Mouse (Mus musculus) limb, embryonic 12.5 days (tissue): Measurements from ENCODE around the gene Rnf220. TPM values are rescaled to one million over a fixed set of nuclear protein-coding genes. Genes with fewer than 3 reads are reported as not detected.

Source experiments
- ATAC-seq: fragments of 200-750 bp; cut with Nextera tagmentation; 2 replicates; pipeline ENCODE4 v1.8.0; 2017; ENCODE audit warnings: low read depth, moderate TSS enrichment; ENCODE audit not compliant: insufficient number of reproducible peaks, insufficient read depth, low FRiP score, low TSS enrichment
- H3K27ac ChIP-seq: fragments of 300-500 bp; sonication (generic); 2 replicates; pipeline ENCODE4 v1.5.1; 2016; ENCODE audit warnings: mild to moderate bottlenecking, moderate library complexity
- H3K27me3 ChIP-seq: fragments of 300-500 bp; sonication (generic); 2 replicates; pipeline ENCODE4 v1.6.1; 2016; ENCODE audit warnings: mild to moderate bottlenecking, moderate library complexity
- H3K36me3 ChIP-seq: fragments of 300-500 bp; sonication (generic); 2 replicates; pipeline ENCODE4 v1.6.1; 2016; ENCODE audit warnings: mild to moderate bottlenecking, moderate library complexity
- H3K4me1 ChIP-seq: fragments of 300-500 bp; sonication (generic); replicated peaks from 2 replicates; pipeline ENCODE4 v1.6.1; 2016
- H3K4me2 ChIP-seq: fragments of 300-500 bp; sonication (generic); 2 replicates; pipeline ENCODE4 v1.6.1; 2016; ENCODE audit warnings: mild to moderate bottlenecking, moderate library complexity
- H3K4me3 ChIP-seq: fragments of 300-500 bp; sonication (generic); replicated peaks from 2 replicates; pipeline ENCODE4 v1.5.1; 2016; ENCODE audit warnings: mild to moderate bottlenecking
- H3K9ac ChIP-seq: fragments of 300-500 bp; sonication (generic); replicated peaks from 2 replicates; pipeline ENCODE4 v1.6.1; 2016; ENCODE audit warnings: mild to moderate bottlenecking, moderate library complexity
- H3K9me3 ChIP-seq: fragments of 300-500 bp; sonication (generic); 2 replicates; pipeline ENCODE4 v1.6.1; 2016; ENCODE audit warnings: mild to moderate bottlenecking, moderate library complexity
- WGBS: fragments of 180-500 bp; shearing (Covaris S2); methylation state at CpG from one replicate; pipeline ENCODE4 v1.1.7; 2016; 5-methylcytosine and 5-hydroxymethylcytosine counted together
- polyA plus RNA-seq: library from polyadenylated mRNA; unstranded; fragments of >200 nt; fragmentation: Nextera tagmentation; extraction: Ambion mirVana; gene quantifications from 2 replicates; pipeline ENCODE4 v1.2.1, GENCODE M21; 2016

The Rnf220 gene
- polyA plus RNA-seq, 1 experiment from 2014 or later: 119 TPM

DNA sequence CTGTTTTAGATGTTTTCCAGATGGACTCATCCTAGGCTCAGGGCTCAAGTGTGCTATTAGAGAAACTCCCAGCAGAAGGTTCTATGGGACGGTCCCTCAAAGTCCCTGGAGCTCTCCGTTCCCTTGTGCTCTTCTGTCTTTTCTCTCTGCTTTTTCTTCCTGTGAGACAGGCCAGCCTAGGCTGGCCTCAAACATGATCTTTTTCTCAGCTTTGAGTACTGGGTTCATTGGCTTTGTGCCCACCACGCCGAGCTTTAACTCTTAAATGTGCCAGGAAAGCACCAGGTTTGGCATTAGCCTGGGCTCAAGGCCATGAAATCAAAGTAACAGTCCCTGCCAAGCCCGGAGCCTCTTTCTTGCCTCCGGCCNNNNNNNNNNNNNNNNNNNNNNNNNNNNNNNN is 256.0 kb downstream of the Rnf220 start:
- Histone ChIP-seq H3K4me2 (no peak overlapping the region), H3K27me3 (no peaks in the 10 kb centered on the region), H3K27ac (no peak overlapping the region), H3K36me3 (no peaks in the 10 kb centered on the region), H3K4me3 (no peak overlapping the region), H3K9ac (no peak overlapping the region), H3K9me3 (no peaks in the 10 kb centered on the region), H3K4me1 (peaks cover 10% of the 10 kb centered on the region; the same call in 1 of the 2 replicates)
- ATAC-seq: no peak
- 84% methylated on average over 6 of the region's 6 CpGs for WGBS

DNA sequence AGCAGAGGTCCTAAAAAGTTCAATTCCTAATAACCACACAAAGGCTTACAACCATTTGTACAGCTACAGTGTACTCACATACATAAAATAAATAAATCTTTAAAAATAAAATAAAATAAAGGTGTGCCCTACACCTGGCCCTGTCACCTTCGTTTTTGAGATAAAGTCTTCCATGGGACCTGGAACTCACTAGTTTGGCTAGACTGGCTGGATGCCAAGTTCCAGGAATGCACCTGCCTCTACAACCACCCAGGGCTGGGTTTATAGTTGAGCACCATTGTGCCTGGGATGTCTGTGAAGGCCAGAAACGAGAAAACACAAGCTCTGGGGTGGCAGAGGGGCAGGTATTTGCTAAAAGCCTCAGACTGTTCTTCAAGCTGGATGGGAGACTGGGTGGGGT is 257.7 kb downstream of the Rnf220 start:
- Histone ChIP-seq H3K27ac (no peak overlapping the region), H3K4me1 (peaks cover 14% of the 10 kb centered on the region; the same call in 1 of the 2 replicates), H3K36me3 (no peaks in the 10 kb centered on the region), H3K9ac (no peak overlapping the region), H3K4me3 (no peak overlapping the region), H3K4me2 (no peak overlapping the region), H3K9me3 (no peaks in the 10 kb centered on the region), H3K27me3 (no peaks in the 10 kb centered on the region)
- WGBS: 37% methylated on average over 2 of the region's 2 CpGs
- no peak for ATAC-seq

DNA sequence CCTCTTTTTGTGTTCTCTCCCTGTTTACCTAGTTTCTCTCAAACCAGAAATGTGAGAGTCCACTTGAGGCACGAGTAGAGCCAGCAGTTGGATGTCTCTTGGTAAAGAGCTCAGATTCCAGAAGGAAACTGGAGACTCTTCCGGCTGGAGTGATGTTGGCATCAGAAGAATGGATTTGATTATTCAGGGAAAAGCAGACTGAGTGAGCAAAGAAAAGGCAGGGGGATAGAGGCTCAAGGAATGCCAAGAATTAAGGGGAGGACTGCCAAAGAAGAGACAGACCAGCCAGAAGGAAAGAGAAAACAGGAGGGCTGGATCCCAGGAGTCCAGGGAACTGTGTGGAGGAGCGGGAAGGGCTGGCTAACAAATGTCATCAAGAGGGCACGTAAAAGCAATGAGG is 261.0 kb downstream of the Rnf220 start:
- H3K36me3 ChIP-seq: no peaks in the 10 kb centered on the region
- no peak overlapping the region for H3K9ac ChIP-seq
- H3K9me3 ChIP-seq: no peaks in the 10 kb centered on the region
- H3K4me1 ChIP-seq: peaks cover 14% of the 10 kb centered on the region; the same call in 1 of the 2 replicates
- WGBS: 60% methylated on average over 4 of the region's 4 CpGs
- no peak overlapping the region for H3K4me2 ChIP-seq
- H3K4me3 ChIP-seq: no peak overlapping the region
- no peak for ATAC-seq
- no peak overlapping the region for H3K27ac ChIP-seq
- no peaks in the 10 kb centered on the region for H3K27me3 ChIP-seq

DNA sequence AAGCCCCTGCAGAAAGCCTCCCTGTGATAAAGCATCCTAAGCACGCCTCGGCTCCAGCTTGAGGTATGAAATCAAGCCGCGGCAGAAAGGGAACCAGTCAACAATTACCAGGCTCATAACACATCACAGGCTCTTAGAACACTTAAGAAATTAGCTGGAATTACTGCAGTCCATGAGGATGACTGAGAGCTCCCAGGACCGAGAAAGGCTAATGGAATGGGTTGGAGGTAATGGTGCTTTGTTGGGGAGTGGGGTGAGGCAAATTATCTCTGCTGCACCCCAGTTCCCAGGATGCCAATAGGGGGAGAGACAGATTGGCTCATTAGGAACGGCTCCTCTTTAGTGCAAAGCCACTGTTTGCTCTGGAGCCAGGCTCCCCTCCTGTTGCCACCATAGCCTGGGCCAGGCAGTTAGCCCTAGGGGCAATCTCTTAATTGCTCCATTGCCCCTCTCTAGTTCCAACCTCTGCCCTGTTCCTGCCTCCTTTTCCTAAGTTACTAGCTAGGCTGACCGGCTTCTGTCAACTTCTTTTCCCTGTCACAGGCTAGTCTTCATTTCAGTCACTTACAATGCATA is 262.6 kb downstream of the Rnf220 start:
- WGBS: 22% methylated on average over 7 of the region's 7 CpGs
- ATAC-seq: no peak
- H3K36me3 ChIP-seq: no peaks in the 10 kb centered on the region

DNA sequence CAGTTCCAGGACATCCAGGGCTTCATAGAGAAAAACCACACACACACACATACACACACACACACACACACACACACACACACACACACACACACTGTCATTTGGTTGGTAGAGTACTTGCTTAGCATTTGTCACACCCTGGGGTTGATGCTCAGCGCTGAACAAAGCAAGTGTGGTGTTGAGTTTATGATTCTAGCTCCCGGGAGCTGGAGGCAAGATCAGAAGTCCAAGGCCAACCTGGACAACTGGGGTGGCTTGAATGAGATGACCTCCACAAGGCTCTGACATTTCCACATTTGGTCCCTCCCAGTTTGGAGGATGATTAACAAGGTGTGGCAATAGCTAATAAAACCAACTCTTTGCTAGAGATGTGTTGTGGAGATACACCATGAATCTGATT is 265.6 kb downstream of the Rnf220 start:
- H3K27me3 ChIP-seq: no peaks in the 10 kb centered on the region
- no peak overlapping the region for H3K9ac ChIP-seq
- no peaks in the 10 kb centered on the region for H3K9me3 ChIP-seq
- no peak for ATAC-seq
- no peak overlapping the region for H3K4me3 ChIP-seq
- WGBS: 79% methylated on average over 2 of the region's 2 CpGs
- no peak overlapping the region for H3K4me2 ChIP-seq
- no peak overlapping the region for H3K27ac ChIP-seq
- H3K36me3 ChIP-seq: no peaks in the 10 kb centered on the region
- peaks cover 9% of the 10 kb centered on the region; the same call in 1 of the 2 replicates for H3K4me1 ChIP-seq

More for the DNA sequence above, 262.6 kb downstream of the Rnf220 start:
- Histone ChIP-seq H3K4me1 (peaks cover 10% of the 10 kb centered on the region; the same call in 1 of the 2 replicates), H3K27me3 (no peaks in the 10 kb centered on the region), H3K4me3 (no peak overlapping the region), H3K9me3 (no peaks in the 10 kb centered on the region), H3K27ac (no peak overlapping the region), H3K4me2 (no peak overlapping the region), H3K9ac (no peak overlapping the region)

DNA sequence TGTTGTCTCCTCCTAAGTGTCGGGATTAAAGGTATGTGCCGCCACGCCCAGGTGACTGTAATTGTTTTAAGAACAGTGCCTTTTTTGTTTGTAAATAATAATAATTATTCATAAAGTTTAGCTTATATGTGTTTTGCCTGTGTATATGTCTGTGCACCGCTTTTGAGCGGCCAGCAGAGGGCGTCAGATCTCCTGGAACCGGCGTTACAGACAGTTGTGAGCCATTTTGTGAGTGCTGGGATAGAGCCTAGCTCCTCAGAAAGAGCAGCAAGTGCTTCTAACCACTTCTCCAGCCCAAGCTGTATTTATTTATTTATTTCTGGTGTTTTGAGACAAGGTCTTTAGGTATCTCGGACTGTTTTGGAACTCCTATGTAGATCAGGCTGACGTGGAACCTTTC is 266.5 kb downstream of the Rnf220 start:
- H3K4me2 ChIP-seq: no peak overlapping the region
- H3K4me1 ChIP-seq: 0 out of 2 replicates have a peak, but pooled peaks cover 5% of the 10 kb centered on the region
- no peaks in the 10 kb centered on the region for H3K27me3 ChIP-seq
- H3K36me3 ChIP-seq: no peaks in the 10 kb centered on the region
- no peak for ATAC-seq
- H3K4me3 ChIP-seq: no peak overlapping the region
- H3K9ac ChIP-seq: no peak overlapping the region
- H3K9me3 ChIP-seq: no peaks in the 10 kb centered on the region
- no peak overlapping the region for H3K27ac ChIP-seq
- WGBS: 57% methylated on average over 10 of the region's 10 CpGs

DNA sequence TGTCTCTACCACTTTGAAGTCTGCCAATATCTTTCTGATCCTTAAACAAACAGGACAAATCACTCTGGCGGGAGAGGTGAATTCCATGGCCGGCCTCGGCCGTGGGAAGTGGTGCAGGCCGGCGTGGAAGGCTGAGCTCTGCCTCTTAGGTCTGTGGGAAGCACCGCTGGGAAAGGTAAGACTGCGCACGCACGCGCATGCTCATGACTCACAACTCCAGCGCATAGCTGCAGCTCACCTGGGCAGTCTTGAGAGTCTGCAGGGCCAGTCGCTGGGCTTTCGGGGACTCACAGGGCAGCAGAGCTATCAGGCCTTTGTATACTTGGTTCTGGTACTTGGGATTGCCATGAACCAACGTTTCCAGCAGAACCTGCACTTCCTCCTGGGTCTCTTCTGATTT is 267.3 kb downstream of the Rnf220 start:
- H3K9ac ChIP-seq: no peak overlapping the region
- no peak overlapping the region for H3K27ac ChIP-seq
- H3K9me3 ChIP-seq: no peaks in the 10 kb centered on the region
- no peaks in the 10 kb centered on the region for H3K27me3 ChIP-seq
- H3K4me3 ChIP-seq: no peak overlapping the region
- H3K4me1 ChIP-seq: 0 out of 2 replicates have a peak, but pooled peaks cover 5% of the 10 kb centered on the region
- no peak for ATAC-seq
- 67% methylated on average over 15 of the region's 15 CpGs for WGBS
- H3K36me3 ChIP-seq: no peaks in the 10 kb centered on the region
- H3K4me2 ChIP-seq: no peak overlapping the region

DNA sequence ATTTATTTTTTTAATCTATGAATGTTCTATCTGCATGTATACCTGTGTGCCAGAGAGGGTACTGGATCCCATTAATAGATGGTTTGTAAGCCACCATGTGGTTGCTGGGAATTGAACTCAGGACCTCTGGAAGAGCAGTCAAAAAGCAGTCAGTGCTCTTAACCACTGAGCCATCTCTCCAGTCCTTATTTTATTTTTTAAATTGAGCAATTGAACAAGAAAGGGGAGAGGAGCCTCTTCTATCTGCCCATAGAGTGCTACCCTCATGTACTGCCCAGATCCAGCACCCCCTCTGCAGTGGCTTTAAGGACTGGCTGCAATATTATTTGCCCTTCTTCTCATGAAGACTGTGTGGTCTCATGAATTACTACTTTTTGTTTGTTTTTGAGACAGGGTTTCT is 271.6 kb downstream of the Rnf220 start:
- Histone ChIP-seq H3K9ac (no peak overlapping the region), H3K4me2 (no peak overlapping the region), H3K9me3 (no peaks in the 10 kb centered on the region), H3K4me1 (no peaks in the 10 kb centered on the region), H3K27me3 (peaks cover 4% of the 10 kb centered on the region; the same call in 1 of the 2 replicates), H3K27ac (no peak overlapping the region), H3K36me3 (no peaks in the 10 kb centered on the region), H3K4me3 (no peak overlapping the region)
- ATAC-seq: no peak

DNA sequence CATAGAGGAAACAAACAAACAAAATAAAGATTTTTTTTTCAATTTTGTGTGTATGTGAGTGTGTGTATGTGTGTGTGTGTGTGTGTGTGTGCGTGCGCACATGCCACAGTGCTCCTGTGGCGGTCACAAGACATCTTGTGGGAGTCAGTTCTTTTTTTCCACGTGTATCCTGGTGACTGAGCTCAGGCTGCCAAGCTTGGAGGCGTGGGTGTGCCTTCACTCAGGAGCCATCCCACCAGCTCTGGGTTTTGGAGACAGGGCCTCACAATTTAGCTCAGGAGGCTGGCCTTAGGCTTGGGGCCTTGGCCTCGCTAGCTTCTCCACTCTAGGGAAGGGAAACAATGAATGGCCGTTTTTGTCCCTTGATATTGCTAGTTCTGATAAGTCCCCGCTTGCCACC is 272.7 kb downstream of the Rnf220 start:
- Histone ChIP-seq H3K4me1 (no peaks in the 10 kb centered on the region), H3K4me2 (no peak overlapping the region), H3K36me3 (no peaks in the 10 kb centered on the region), H3K27ac (no peak overlapping the region), H3K9me3 (no peaks in the 10 kb centered on the region), H3K4me3 (no peak overlapping the region), H3K9ac (no peak overlapping the region), H3K27me3 (peaks cover 4% of the 10 kb centered on the region; the same call in 1 of the 2 replicates)
- no peak for ATAC-seq
- WGBS: 81% methylated on average over 8 of the region's 8 CpGs

DNA sequence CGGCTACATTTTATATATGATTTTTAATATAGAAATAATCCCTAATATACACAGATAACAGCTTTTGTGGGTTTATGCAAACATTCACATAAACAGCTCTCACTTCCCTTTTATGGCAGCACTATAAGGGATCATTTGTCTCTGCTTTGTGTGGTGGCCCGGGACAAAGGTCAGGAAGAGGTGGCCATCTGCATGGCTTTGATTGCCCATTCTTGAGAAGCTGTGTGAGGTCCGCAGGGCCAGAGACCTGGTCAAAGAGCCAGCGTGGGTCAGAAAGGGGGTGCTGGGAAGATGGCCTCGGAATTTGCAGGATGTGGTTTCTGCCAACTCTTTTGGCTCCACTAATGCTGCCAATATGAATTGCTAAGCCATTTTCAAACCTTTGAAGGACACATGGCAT is 273.9 kb downstream of the Rnf220 start:
- ATAC-seq: no peak
- Histone ChIP-seq H3K4me3 (no peak overlapping the region), H3K36me3 (no peaks in the 10 kb centered on the region), H3K9ac (no peak overlapping the region), H3K4me1 (no peaks in the 10 kb centered on the region), H3K9me3 (no peaks in the 10 kb centered on the region), H3K4me2 (no peak overlapping the region), H3K27ac (no peak overlapping the region), H3K27me3 (peaks cover 4% of the 10 kb centered on the region; the same call in 1 of the 2 replicates)
- WGBS: 27% methylated on average over 5 of the region's 5 CpGs

DNA sequence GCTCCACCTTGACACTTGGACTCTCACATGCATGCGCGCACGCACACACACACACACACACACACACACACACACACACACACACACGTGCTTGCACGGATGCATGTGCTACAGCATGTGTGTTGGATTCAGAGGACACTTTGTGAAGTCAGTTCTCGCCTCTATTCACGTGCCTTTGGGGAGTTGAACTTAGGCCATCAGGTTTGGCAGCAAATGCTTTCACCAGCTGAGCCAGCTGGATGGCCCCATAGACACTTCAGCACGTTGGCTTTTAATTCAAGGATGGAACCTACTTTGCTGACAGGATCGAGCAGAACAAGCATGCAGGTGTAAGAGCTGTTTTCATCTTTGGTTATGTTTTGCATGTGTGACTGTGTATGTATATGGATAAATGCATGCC is 275.0 kb downstream of the Rnf220 start:
- no peak overlapping the region for H3K4me3 ChIP-seq
- H3K9me3 ChIP-seq: no peaks in the 10 kb centered on the region
- ATAC-seq: no peak
- 84% methylated on average over 9 of the region's 9 CpGs for WGBS
- H3K27me3 ChIP-seq: peaks cover 4% of the 10 kb centered on the region; the same call in 1 of the 2 replicates
- no peak overlapping the region for H3K9ac ChIP-seq
- no peak overlapping the region for H3K4me2 ChIP-seq
- no peaks in the 10 kb centered on the region for H3K4me1 ChIP-seq
- no peaks in the 10 kb centered on the region for H3K36me3 ChIP-seq
- no peak overlapping the region for H3K27ac ChIP-seq
